Mouse (Mus musculus) 3T3-L1 (cell line): Measurements from ENCODE around the gene Treml1.
A peak's percentile ranks its signal among the peaks of the same experiment; 100 is the strongest.

Experiments used
- DNase-seq: peaks from one replicate; pipeline ENCODE4 v3.0.0-alpha.2; 2015; ENCODE audit warnings: low read depth, low spot score

The Treml1 gene

GRCm38 (mm10) chr17:48360462-48360861, 746 bp downstream of the Treml1 start:
- no peak for DNase-seq

- DNase-seq = no peak
Observed at GRCm38 (mm10) chr17:48362346-48362745, 2.6 kb downstream of the Treml1 start.

GRCm38 (mm10) chr17:48362966-48363365, 3.2 kb downstream of the Treml1 start:
- peak; percentile 66 for DNase-seq

- no peak for DNase-seq
Observed at GRCm38 (mm10) chr17:48363421-48363965, 3.8 kb downstream of the Treml1 start.

- DNase-seq = no peak
Observed at GRCm38 (mm10) chr17:48365511-48366155, 5.9 kb downstream of the Treml1 start.

- peak; percentile 84 for DNase-seq
Observed at GRCm38 (mm10) chr17:48366806-48367205, 7.1 kb downstream of the Treml1 start.

- no peak for DNase-seq
Observed at GRCm38 (mm10) chr17:48371621-48372020, 11.9 kb downstream of the Treml1 start.

- no peak for DNase-seq
Observed at GRCm38 (mm10) chr17:48372987-48373386, 13.3 kb downstream of the Treml1 start.

- no peak for DNase-seq
Observed at GRCm38 (mm10) chr17:48376102-48376501, 16.4 kb downstream of the Treml1 start.

- DNase-seq = no peak
Observed at GRCm38 (mm10) chr17:48379050-48379449, 19.3 kb downstream of the Treml1 start.

GRCm38 (mm10) chr17:48385786-48386461, 26.2 kb downstream of the Treml1 start:
- DNase-seq = peak; percentile 14

- no peak for DNase-seq
Observed at GRCm38 (mm10) chr17:48388666-48389065, 28.9 kb downstream of the Treml1 start.

- no peak for DNase-seq
Observed at GRCm38 (mm10) chr17:48389442-48389841, 29.7 kb downstream of the Treml1 start.

GRCm38 (mm10) chr17:48391446-48391845, 31.7 kb downstream of the Treml1 start:
- DNase-seq = no peak

GRCm38 (mm10) chr17:48392616-48393015, 32.9 kb downstream of the Treml1 start:
- no peak for DNase-seq

- DNase-seq = no peak
Observed at GRCm38 (mm10) chr17:48401710-48402109, 42.0 kb downstream of the Treml1 start.

- DNase-seq = no peak
Observed at GRCm38 (mm10) chr17:48402751-48403150, 43.0 kb downstream of the Treml1 start.

- DNase-seq = no peak
Observed at GRCm38 (mm10) chr17:48403848-48404247, 44.1 kb downstream of the Treml1 start.

- DNase-seq = no peak
Observed at GRCm38 (mm10) chr17:48404706-48405105, 45.0 kb downstream of the Treml1 start.

GRCm38 (mm10) chr17:48407154-48407553, 47.4 kb downstream of the Treml1 start:
- DNase-seq = no peak

GRCm38 (mm10) chr17:48407910-48408525, 48.3 kb downstream of the Treml1 start:
- peak; percentile 42 for DNase-seq

- peak; percentile 75 for DNase-seq
Observed at GRCm38 (mm10) chr17:48408526-48409291, 49.0 kb downstream of the Treml1 start.
